In genomic region chr13:9125193-9125592, GRCm38 (mm10) we compare ENCODE assay signal across 33 mouse cellular contexts. TPM values are rescaled to one million over a fixed set of nuclear protein-coding genes. Genes with fewer than 3 reads are reported as not detected.
DNase-seq lines count a peak whose midpoint lies in the region; ATAC-seq and TF ChIP-seq lines count a peak whose summit lies in the region.
"Had no signal": no experiment of that assay in that cellular context is flagged by ENCODE, and none has a peak within 500 bp of the region (broad histone marks: within the 10 kb centered on the region; RNA-seq: fewer than 3 reads in every experiment).

No protein-coding gene starts in this region.

- TF ChIP-seq CTCF in CH12.LX (conservative IDR thresholded peaks at IDR 0.05 in 1 of 2, IDR thresholded peaks at IDR 0.05 in 1 of 2; ENCODE audit: low read depth in 2 of 2, low read length in 2 of 2), result no peak

- peaks cover 5 to 36% of the 10 kb centered on the region in 2 experiments for H3K4me1 ChIP-seq in CH12.LX (ENCODE audit: control insufficient read depth in 1 of 2, insufficient read depth in 2 of 2)
- peaks cover 15% of the 10 kb centered on the region for H3K4me1 ChIP-seq in heart, embryonic 11.5 days (ENCODE audit: control insufficient read depth, insufficient read depth, low read length)
- H3K4me1 ChIP-seq: embryonic facial prominence, embryonic 12.5 days; hindbrain, embryonic 10.5 days; intestine, embryonic 15.5 days; midbrain, embryonic 10.5 days; midbrain, embryonic 15.5 days; neural tube, embryonic 12.5 days had no signal

- H3K9me3 ChIP-seq in CH12.LX (replicated peaks; ENCODE audit: low read length), result no peaks in the 10 kb centered on the region
- H3K9me3 ChIP-seq in heart, embryonic 11.5 days (replicated peaks; ENCODE audit: control insufficient read depth, low read length), result no peaks in the 10 kb centered on the region
- H3K9me3 ChIP-seq: embryonic facial prominence, embryonic 12.5 days; heart, embryonic 13.5 days; hindbrain, embryonic 10.5 days; intestine, embryonic 15.5 days; midbrain, embryonic 10.5 days; midbrain, embryonic 15.5 days; neural tube, embryonic 12.5 days had no signal

- TF ChIP-seq RAD21 in CH12.LX (IDR thresholded peaks at IDR 0.05; ENCODE audit: low read depth, low read length), result no peak

- DNase-seq in A20 (ENCODE audit: low read depth, low spot score), result peak; percentile 77
- peak; percentile 71 for DNase-seq in CH12.LX (ENCODE audit: extremely low read depth)
- no peak for DNase-seq in MN1 (ENCODE audit: low spot score)
- DNase-seq in layer of hippocampus, adult 18-20 months (ENCODE audit: low spot score in 2 of 2), result no peak
- DNase-seq: adrenal gland, adult 2 months; cerebellum, adult 8-10 months; cerebellum, postnatal 25 days; gastrocnemius, postnatal 14 days; heart, postnatal 10 days; kidney, adult 2 months; kidney, postnatal 4 days; liver; lung, adult 2 months; retina, postnatal 1 day; right cerebral cortex, postnatal 14 days; thymus, postnatal 14 days had no signal

- peak; percentile 85 for ATAC-seq in monocyte, adult 5-6 weeks (replicated peaks; ENCODE audit: insufficient number of reproducible peaks, low FRiP score, low TSS enrichment, poor library complexity, severe bottlenecking)
- no peak for ATAC-seq in inflammation-experienced regulatory T-cells, adult 6 months
- ATAC-seq in heart, embryonic 11.5 days (replicated peaks; ENCODE audit: insufficient number of reproducible peaks, low FRiP score, low TSS enrichment), result no peak
- ATAC-seq: activated CD4-positive, CD25-positive, alpha-beta regulatory T cell, adult 4 months; forebrain, embryonic 14.5 days; hindbrain, embryonic 16.5 days; intestine, embryonic 15.5 days; midbrain, embryonic 15.5 days had no signal

- H3K27me3 ChIP-seq in CH12.LX (replicated peaks), result no peaks in the 10 kb centered on the region
- no peaks in the 10 kb centered on the region for H3K27me3 ChIP-seq in heart, embryonic 11.5 days (ENCODE audit: control insufficient read depth, insufficient read depth, low read length)
- H3K27me3 ChIP-seq: embryonic facial prominence, embryonic 12.5 days; heart, embryonic 13.5 days; intestine, embryonic 15.5 days; midbrain, embryonic 15.5 days; neural tube, embryonic 12.5 days had no signal

- no peak overlapping the region for H3K4me2 ChIP-seq in CH12.LX (ENCODE audit: insufficient read depth, low read depth, poor library complexity, severe bottlenecking)
- no peak overlapping the region for H3K4me2 ChIP-seq in heart, embryonic 11.5 days
- H3K4me2 ChIP-seq: embryonic facial prominence, embryonic 12.5 days; heart, embryonic 13.5 days; intestine, embryonic 15.5 days; midbrain, embryonic 15.5 days; neural tube, embryonic 12.5 days had no signal

- in situ Hi-C loops in CH12.LX (cut with MboI; ENCODE audit: low pct_ligation_motif_present, low pct_unique_long_range_greater_than_20kb, low sequenced_read_pairs), result no loop called here

- dilution Hi-C loops in CH12.LX (cut with MboI; ENCODE audit: extremely low pct_ligation_motif_present, extremely low pct_unique_long_range_greater_than_20kb, low sequenced_read_pairs), result no loop called here

- peaks cover 52 to 82% of the 10 kb centered on the region in 2 experiments for H3K36me3 ChIP-seq in CH12.LX (replicated peaks in 1 of 2; ENCODE audit: control insufficient read depth in 1 of 2, insufficient read depth in 1 of 2, low read length in 1 of 2)
- peaks cover 18% of the 10 kb centered on the region for H3K36me3 ChIP-seq in macrophage (ENCODE audit: inconsistent target)
- H3K36me3 ChIP-seq in heart, embryonic 11.5 days (ENCODE audit: control insufficient read depth, insufficient read depth, low read length), result peaks cover 19% of the 10 kb centered on the region

- WGBS in macrophage (ENCODE audit: missing documents), result 4% methylated on average over 7 of the region's 7 CpGs
- 77% methylated on average over 7 of the region's 7 CpGs for WGBS in heart, embryonic 11.5 days (ENCODE audit: insufficient replicate concordance)

- H3K27ac ChIP-seq in CH12.LX (ENCODE audit: insufficient read depth, low read depth), result peak overlapping the region; percentile 59
- peak overlapping the region; percentile 49 for H3K27ac ChIP-seq in macrophage
- no peak overlapping the region for H3K27ac ChIP-seq in heart, embryonic 11.5 days (ENCODE audit: low read depth, low read length)
- H3K27ac ChIP-seq: embryonic facial prominence, embryonic 12.5 days; heart, embryonic 13.5 days; hindbrain, embryonic 10.5 days; intestine, embryonic 15.5 days; kidney, postnatal 0 days; liver, embryonic 14.5 days; midbrain, embryonic 10.5 days; midbrain, embryonic 15.5 days; neural tube, embryonic 12.5 days had no signal

- TF ChIP-seq POLR2A in CH12.LX (IDR thresholded peaks at IDR 0.05; ENCODE audit: low read depth, low read length), result no peak

- peak overlapping the region in 1 of 3 experiments; percentile 31 for H3K4me3 ChIP-seq in CH12.LX (replicated peaks in 1 of 3; ENCODE audit: low read depth in 2 of 3, low read length in 2 of 3, poor library complexity in 1 of 3)
- H3K4me3 ChIP-seq in macrophage (ENCODE audit: inconsistent target), result no peak overlapping the region
- no peak overlapping the region for H3K4me3 ChIP-seq in heart, embryonic 11.5 days (ENCODE audit: low read depth, low read length)
- H3K4me3 ChIP-seq: embryonic facial prominence, embryonic 12.5 days; heart, embryonic 13.5 days; hindbrain, embryonic 10.5 days; intestine, embryonic 15.5 days; midbrain, embryonic 10.5 days; midbrain, embryonic 15.5 days; myocyte; neural tube, embryonic 12.5 days had no signal

- H3K79me2 ChIP-seq in CH12.LX (replicated peaks; ENCODE audit: control insufficient read depth, extremely low read depth, insufficient read depth, poor library complexity, severe bottlenecking) (peaks cover 13% of the 10 kb centered on the region), macrophage (ENCODE audit: inconsistent target) (peaks cover 82% of the 10 kb centered on the region)

- TF ChIP-seq EP300 in CH12.LX (IDR thresholded peaks at IDR 0.05; ENCODE audit: low read length), result peak; percentile 86

- H3K9ac ChIP-seq in CH12.LX (ENCODE audit: insufficient read depth, low read depth), result no peak overlapping the region
- no peak overlapping the region for H3K9ac ChIP-seq in heart, embryonic 11.5 days (ENCODE audit: low read depth, low read length)
- H3K9ac ChIP-seq: embryonic facial prominence, embryonic 12.5 days; heart, embryonic 13.5 days; intestine, embryonic 15.5 days; liver, embryonic 14.5 days; midbrain, embryonic 15.5 days; neural tube, embryonic 12.5 days had no signal

TF ChIP-seq in CH12.LX, 34 proteins besides CTCF, POLR2A, EP300 and RAD21:
- TF ChIP-seq IRF4 (IDR thresholded peaks at IDR 0.05; ENCODE audit: low read depth, low read length) (peak; percentile 93), E2F4 (IDR thresholded peaks at IDR 0.05; ENCODE audit: insufficient replicate concordance, low read depth, low read length) (no peak), BHLHE40 (IDR thresholded peaks at IDR 0.05; ENCODE audit: low read depth, low read length) (peak; percentile 62)
TF ChIP-seq in CH12.LX: peak in this region for 2.

RNA-seq across cellular contexts. Expression of gene Larp4b, which starts 31.5 kb away (rescaled TPM):
- total RNA-seq in CH12.LX (2012; rRNA removed) (52.5 and 57.9 TPM in 2 replicates), CH12.LX (2014; rRNA removed) (58.3 and 65.4 TPM in 2 replicates)
- polyA plus RNA-seq in CH12.LX (2012; ENCODE audit: insufficient read length, low read depth) (52.3 and 63.3 TPM in 2 replicates), macrophage (2018) (33.1 to 56.5 TPM (median 41.2 TPM) in 3 replicates)
- total RNA-seq in macrophage (2018; cell fraction: chromatin; rRNA removed), result 100 to 1,000 TPM in 25 of 26 experiments, 10 to 100 TPM in 1; 96.9 to 303 (median 117) TPM
- total RNA-seq in macrophage (2018; cell fraction: cytosol; rRNA removed), result 100 to 1,000 TPM in 2 of 26 experiments, 10 to 100 TPM in 24; 64.8 to 124 (median 75.6) TPM
- 100 to 1,000 TPM; 103 to 203 (median 134) TPM for total RNA-seq in macrophage (2018; cell fraction: nucleus; rRNA removed)
- total RNA-seq in monocyte, adult 5-6 weeks (2017), result 46.8 to 79.4 TPM (median 51.9 TPM) in 3 replicates
- 10 to 100 TPM; 33.8 to 37.2 (median 35.0) TPM for polyA plus RNA-seq in inflammation-experienced regulatory T-cells, adult 6 months (2017; shearing (Covaris generic))
- 10 to 100 TPM; 68.0 to 70.3 TPM for total RNA-seq in layer of hippocampus, adult 18-20 months (2021)
- 29.6 and 31.7 TPM in 2 replicates for polyA plus RNA-seq in heart, embryonic 11.5 days (2014; fragmentation: Nextera tagmentation; extraction: Ambion mirVana)

Comparison
In these comparisons a context has a peak if more than half of its experiments do, and no peak if none do; other contexts are left out.
1. DNase-seq: peak in A20 (single experiment) and CH12.LX (single experiment); none in MN1 (single experiment) and layer of hippocampus, adult 18-20 months (0 of 2).